Mouse (Mus musculus): Measurements from ENCODE around the gene Pnmal2. TPM values are rescaled to one million over a fixed set of nuclear protein-coding genes. Genes with fewer than 3 reads are reported as not detected.
"Not testable (repeated sequence)": the region's sequence is repeated elsewhere in the genome, so short reads cannot be mapped to it uniquely, and the experiment has no call there.

Gene Pnmal2
- polyA plus RNA-seq, 2 experiments: 13.9 to 18.8 TPM

- Histone ChIP-seq H3K36me3 (ENCODE audit: control insufficient read depth, insufficient read depth, low read length) (no peaks in the 10 kb centered on the region), H3K27ac (replicated peaks; ENCODE audit: low read depth, low read length) (no peak overlapping the region), H3K4me2 (replicated peaks; ENCODE audit: low read depth, low read length, severe bottlenecking) (peak overlapping the region; percentile 43), H3K9ac (ENCODE audit: low read depth, low read length, severe bottlenecking) (peak overlapping the region; percentile 34; the same call in 1 of the 2 replicates), H3K4me1 (ENCODE audit: control insufficient read depth, insufficient read depth, low read length) (peaks cover 35% of the 10 kb centered on the region), H3K27me3 (ENCODE audit: control insufficient read depth, insufficient read depth, low read length) (peaks cover 31% of the 10 kb centered on the region), H3K9me3 (ENCODE audit: control insufficient read depth, low read length) (no peaks in the 10 kb centered on the region), H3K4me3 (replicated peaks; ENCODE audit: low read length) (peak overlapping the region; percentile 26)
- WGBS: 12% methylated on average over 29 of the region's 29 CpGs
- DNase-seq (ENCODE audit: low spot score) (peak; percentile 82), ATAC-seq (ENCODE audit: low FRiP score, low read depth) (peak; percentile 30; the same call in 1 of the 2 replicates)
- no peak for TF ChIP-seq POLR2A (IDR thresholded peaks at IDR 0.05; ENCODE audit: borderline replicate concordance, extremely low read depth, insufficient read depth, insufficient read length)
Measured at GRCm38 (mm10) chr7:16949908-16950841, 5.7 kb downstream of the Pnmal2 start.

- no peak overlapping the region for H3K4me2 ChIP-seq (replicated peaks; ENCODE audit: low read depth, low read length, severe bottlenecking)
- peaks cover 23% of the 10 kb centered on the region for H3K27me3 ChIP-seq (ENCODE audit: control insufficient read depth, insufficient read depth, low read length)
- TF ChIP-seq POLR2A (IDR thresholded peaks at IDR 0.05; ENCODE audit: borderline replicate concordance, extremely low read depth, insufficient read depth, insufficient read length): no peak
- ATAC-seq (ENCODE audit: low FRiP score, low read depth) (peak; percentile 66), DNase-seq (ENCODE audit: low spot score) (peak; percentile 80)
- no peaks in the 10 kb centered on the region for H3K9me3 ChIP-seq (ENCODE audit: control insufficient read depth, low read length)
- 23% methylated on average over 18 of the region's 18 CpGs for WGBS
- no peaks in the 10 kb centered on the region for H3K36me3 ChIP-seq (ENCODE audit: control insufficient read depth, insufficient read depth, low read length)
- no peak overlapping the region for H3K4me3 ChIP-seq (replicated peaks; ENCODE audit: low read length)
- H3K9ac ChIP-seq (ENCODE audit: low read depth, low read length, severe bottlenecking): no peak overlapping the region
- H3K27ac ChIP-seq (replicated peaks; ENCODE audit: low read depth, low read length): no peak overlapping the region
- peaks cover 29% of the 10 kb centered on the region for H3K4me1 ChIP-seq (ENCODE audit: control insufficient read depth, insufficient read depth, low read length)
Measured at GRCm38 (mm10) chr7:16950861-16951635, 6.6 kb downstream of the Pnmal2 start.

DNA sequence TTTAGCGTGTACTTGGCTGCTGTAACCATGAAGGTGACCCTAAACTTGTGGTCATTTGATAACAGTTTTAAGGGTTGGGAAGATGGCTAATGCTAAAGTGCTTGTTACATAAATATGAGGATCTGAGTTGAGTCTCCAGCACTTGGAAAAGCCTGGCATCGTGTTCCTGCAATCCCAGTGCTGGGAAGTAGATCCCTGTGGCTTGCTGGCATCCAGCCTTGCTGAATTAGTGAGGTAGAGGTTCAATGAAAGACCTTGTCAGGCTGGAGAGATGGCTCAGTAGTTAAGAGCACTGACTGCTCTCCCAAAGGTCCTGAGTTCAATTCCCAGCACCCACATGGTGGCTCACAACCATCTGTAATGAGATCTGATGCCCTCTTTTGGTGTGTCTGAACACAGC is 9.3 kb downstream of the Pnmal2 start:
- not testable (repeated sequence) for H3K4me3 ChIP-seq (replicated peaks; ENCODE audit: low read length); H3K9ac ChIP-seq (ENCODE audit: low read depth, low read length, severe bottlenecking); H3K9me3 ChIP-seq (ENCODE audit: control insufficient read depth, low read length); DNase-seq (ENCODE audit: low spot score); ATAC-seq (ENCODE audit: low FRiP score, low read depth); H3K27me3 ChIP-seq (ENCODE audit: control insufficient read depth, insufficient read depth, low read length); H3K4me1 ChIP-seq (ENCODE audit: control insufficient read depth, insufficient read depth, low read length); H3K27ac ChIP-seq (replicated peaks; ENCODE audit: low read depth, low read length); H3K36me3 ChIP-seq (ENCODE audit: control insufficient read depth, insufficient read depth, low read length); H3K4me2 ChIP-seq (replicated peaks; ENCODE audit: low read depth, low read length, severe bottlenecking)
- WGBS: 64% methylated on average over 2 of the region's 2 CpGs

DNA sequence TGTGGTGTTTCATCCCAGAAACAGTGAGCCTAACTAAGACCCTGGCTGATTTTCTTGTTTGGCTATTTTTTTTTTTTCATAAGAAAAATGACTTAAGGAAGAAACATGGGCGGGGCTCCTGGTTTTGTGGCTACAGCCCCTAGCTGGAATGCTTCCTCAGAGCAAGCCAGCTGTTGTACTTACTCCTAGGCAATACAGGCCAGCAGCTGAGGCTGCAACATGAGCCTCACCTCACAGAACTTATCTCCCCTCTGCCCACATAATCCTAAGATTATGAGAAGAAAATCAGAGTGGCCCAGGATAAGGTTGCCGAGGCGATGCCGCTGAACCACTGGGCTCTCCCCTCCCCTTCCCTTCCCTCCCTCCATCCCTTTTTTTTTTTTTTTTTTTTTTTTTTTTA is 11.2 kb downstream of the Pnmal2 start:
- no peaks in the 10 kb centered on the region for H3K27me3 ChIP-seq (ENCODE audit: control insufficient read depth, insufficient read depth, low read length)
- H3K4me2 ChIP-seq (replicated peaks; ENCODE audit: low read depth, low read length, severe bottlenecking): no peak overlapping the region
- no peaks in the 10 kb centered on the region for H3K36me3 ChIP-seq (ENCODE audit: control insufficient read depth, insufficient read depth, low read length)
- 78% methylated on average over 4 of the region's 4 CpGs for WGBS
- ATAC-seq (ENCODE audit: low FRiP score, low read depth) (peak; percentile 29; the same call in 1 of the 2 replicates), DNase-seq (ENCODE audit: low spot score) (no peak)
- no peaks in the 10 kb centered on the region for H3K4me1 ChIP-seq (ENCODE audit: control insufficient read depth, insufficient read depth, low read length)
- TF ChIP-seq POLR2A (IDR thresholded peaks at IDR 0.05; ENCODE audit: borderline replicate concordance, extremely low read depth, insufficient read depth, insufficient read length): no peak
- H3K9me3 ChIP-seq (ENCODE audit: control insufficient read depth, low read length): no peaks in the 10 kb centered on the region
- H3K27ac ChIP-seq (replicated peaks; ENCODE audit: low read depth, low read length): no peak overlapping the region
- H3K9ac ChIP-seq (ENCODE audit: low read depth, low read length, severe bottlenecking): no peak overlapping the region
- no peak overlapping the region for H3K4me3 ChIP-seq (replicated peaks; ENCODE audit: low read length)

Data from limb, embryonic 14.5 days (tissue).